Mouse (Mus musculus): ENCODE data around the gene Gclc.

DNA sequence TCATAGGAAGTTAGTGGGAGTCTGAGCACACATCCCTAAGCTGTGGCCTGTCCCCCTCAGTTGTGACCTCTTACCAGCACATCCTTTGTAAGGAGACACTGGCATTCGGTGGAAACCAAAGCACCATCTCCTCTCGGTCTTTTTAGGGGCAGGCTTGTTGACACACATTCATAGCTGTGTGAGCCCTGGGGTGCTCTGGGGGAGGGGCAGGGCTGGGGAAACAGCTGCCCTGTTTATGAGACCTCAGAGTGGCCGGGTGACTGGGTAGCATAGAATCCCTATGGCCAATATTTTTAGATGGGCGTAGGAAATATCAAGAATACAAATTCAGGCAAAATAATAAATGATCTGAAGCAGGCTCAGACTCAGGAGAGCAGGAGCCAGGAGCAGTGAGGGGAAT, 71.9 kb downstream of the Gclc start:
- no peak for TF ChIP-seq CTCF (IDR thresholded peaks at IDR 0.05; ENCODE audit: low read depth, low read length)
- TF ChIP-seq GATA1 (IDR thresholded peaks at IDR 0.05; ENCODE audit: borderline replicate concordance, low read length) = no peak
- TF ChIP-seq GATA2 (IDR thresholded peaks at IDR 0.05; ENCODE audit: borderline replicate concordance, low read depth, low read length) = no peak
- no peak for TF ChIP-seq POLR2AphosphoS5 (IDR thresholded peaks at IDR 0.05; ENCODE audit: insufficient replicate concordance, low read depth, low read length)
- TF ChIP-seq TAL1 (conservative IDR thresholded peaks at IDR 0.05; ENCODE audit: low read depth, low read length) = no peak

Measured in G1E (cell line).